Mouse (Mus musculus) megakaryocyte, embryonic 14.5 days (primary cell): Measurements from ENCODE around the gene Rrp1b.

Source experiments
- FLI1 ChIP-seq: IDR thresholded peaks from 2 replicates; pipeline ENCODE4 v1.6.1; 2012; ENCODE audit warnings: low read length, inconsistent platforms, mixed read lengths
- GATA1 ChIP-seq: IDR thresholded peaks from 3 replicates; pipeline ENCODE4 v1.6.1; 2012; ENCODE audit warnings: mixed read lengths, low read length, inconsistent platforms, borderline replicate concordance

DNA sequence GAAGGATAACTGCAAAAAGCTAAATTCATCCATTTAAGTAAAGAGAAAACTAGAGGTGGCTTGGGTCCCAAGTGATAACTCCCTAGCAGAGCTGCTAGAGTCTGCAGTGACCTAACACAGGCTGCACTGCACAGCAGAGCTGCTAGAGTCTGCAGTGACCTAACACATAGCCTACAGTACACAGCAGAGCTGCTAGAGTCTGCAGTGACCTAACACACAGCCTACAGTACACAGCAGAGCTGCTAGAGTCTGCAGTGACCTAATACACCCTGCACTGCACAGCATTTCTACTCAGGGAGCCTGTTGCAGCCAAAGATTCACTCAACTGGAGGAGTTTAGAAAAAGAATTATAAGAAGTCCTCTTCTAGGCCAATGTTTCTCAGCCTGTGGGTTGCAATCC is 22.2 kb upstream of the Rrp1b start:
- no peak for TF ChIP-seq GATA1
- no peak for TF ChIP-seq FLI1
